Mouse (Mus musculus) liver, postnatal 0 days (tissue): Measurements from ENCODE around the gene Fance.

ENCODE experiments used
- CTCF ChIP-seq: sonication (generic); IDR thresholded peaks from 2 replicates; pipeline ENCODE4 v1.5.1; 2016; ENCODE audit warnings: antibody characterized with exemption, low read depth
- EP300 ChIP-seq: IDR thresholded peaks from 2 replicates; pipeline ENCODE4 v1.6.1; 2016; ENCODE audit warnings: antibody characterized with exemption, low read depth, mild to moderate bottlenecking

GRCm38 (mm10) chr17:28363507-28363906 is 50.2 kb downstream of the Fance start:
- TF ChIP-seq EP300, result no peak
- no peak for TF ChIP-seq CTCF
